Mouse (Mus musculus) embryonic facial prominence, embryonic 15.5 days (tissue): Measurements from ENCODE around the gene Cpa1. TPM values are rescaled to one million over a fixed set of nuclear protein-coding genes. Genes with fewer than 3 reads are reported as not detected.

Source experiments
- ATAC-seq: fragments of 200-750 bp; cut with Nextera tagmentation; 2 replicates; pipeline ENCODE4 v1.8.0; 2017; ENCODE audit warnings: low read depth, moderate TSS enrichment; ENCODE audit not compliant: insufficient number of reproducible peaks, low FRiP score, low TSS enrichment
- H3K27ac ChIP-seq: fragments of 300-500 bp; sonication (generic); replicated peaks from 2 replicates; pipeline ENCODE4 v1.5.1; 2015; ENCODE audit warnings: mild to moderate bottlenecking, inconsistent platforms
- H3K27me3 ChIP-seq: fragments of 300-500 bp; sonication (generic); 2 replicates; pipeline ENCODE4 v1.6.1; 2015; ENCODE audit warnings: inconsistent platforms
- H3K36me3 ChIP-seq: fragments of 300-500 bp; sonication (generic); 2 replicates; pipeline ENCODE4 v1.6.1; 2015; ENCODE audit warnings: mild to moderate bottlenecking, inconsistent platforms
- H3K4me1 ChIP-seq: fragments of 300-500 bp; sonication (generic); 2 replicates; pipeline ENCODE4 v1.6.1; 2015; ENCODE audit warnings: inconsistent platforms
- H3K4me2 ChIP-seq: fragments of 300-500 bp; sonication (generic); replicated peaks from 2 replicates; pipeline ENCODE4 v1.6.1; 2015; ENCODE audit warnings: mild to moderate bottlenecking, inconsistent platforms
- H3K4me3 ChIP-seq: fragments of 300-500 bp; sonication (generic); replicated peaks from 2 replicates; pipeline ENCODE4 v1.5.1; 2015; ENCODE audit warnings: mild to moderate bottlenecking, inconsistent platforms
- H3K9ac ChIP-seq: fragments of 300-500 bp; sonication (generic); 2 replicates; pipeline ENCODE4 v1.6.1; 2015; ENCODE audit warnings: inconsistent platforms
- H3K9me3 ChIP-seq: fragments of 300-500 bp; sonication (generic); replicated peaks from 2 replicates; pipeline ENCODE4 v1.6.1; 2016; ENCODE audit warnings: inconsistent platforms
- WGBS: fragments of 180-500 bp; shearing (Covaris S2); methylation state at CpG from one replicate; pipeline ENCODE4 v1.1.7; 2015; 5-methylcytosine and 5-hydroxymethylcytosine counted together
- polyA plus RNA-seq: library from polyadenylated mRNA; unstranded; fragments of >200 nt; fragmentation: Nextera tagmentation; extraction: Ambion mirVana; gene quantifications from 2 replicates; pipeline ENCODE4 v1.2.1, GENCODE M21; 2015

Cpa1 gene
- 0.98 and 1.2 TPM in 2 replicates for polyA plus RNA-seq

- 78% methylated on average over 5 of the region's 5 CpGs for WGBS
- no peak within 1 kb of the TSS for H3K4me2 ChIP-seq
- H3K27ac ChIP-seq, result no peak within 1 kb of the TSS
- no peaks in the 10 kb centered on the region for H3K9me3 ChIP-seq
- no peaks in the 10 kb centered on the region for H3K36me3 ChIP-seq
- H3K4me1 ChIP-seq, result peaks cover 29% of the 10 kb centered on the region
- H3K4me3 ChIP-seq, result no peak within 1 kb of the TSS
- no peaks in the 10 kb centered on the region for H3K27me3 ChIP-seq
- no peak for ATAC-seq
- H3K9ac ChIP-seq, result no peak within 1 kb of the TSS
Observed at GRCm38 (mm10) chr6:30638674-30639268, at the start of gene Cpa1. Gene Cpa1 (plus strand): TSS chr6:30639218.

DNA sequence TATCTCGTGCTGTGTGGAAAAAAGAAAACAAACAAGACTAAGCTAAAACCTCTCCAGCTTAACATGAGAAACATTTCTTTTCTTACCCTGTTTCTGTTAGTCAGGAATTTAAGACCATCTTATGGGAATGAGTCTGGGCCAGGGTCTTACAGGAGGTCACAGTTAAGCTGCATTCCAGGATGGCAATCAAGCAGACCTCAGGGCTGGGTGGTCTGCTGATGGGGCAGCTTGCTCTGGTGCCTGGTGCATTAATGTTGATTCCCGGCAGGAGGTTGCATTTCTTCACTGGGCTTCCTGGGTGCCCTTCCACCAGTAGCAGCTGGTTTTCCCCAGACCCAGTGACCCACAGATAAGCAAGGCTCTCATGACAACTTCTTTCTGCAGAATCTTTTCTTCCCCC is 49.2 kb upstream of the Cpa1 start:
- ATAC-seq, result no peak
- H3K27ac ChIP-seq, result no peak overlapping the region

GRCm38 (mm10) chr6:30591851-30592404 is 47.1 kb upstream of the Cpa1 start:
- no peaks in the 10 kb centered on the region for H3K4me1 ChIP-seq
- no peak for ATAC-seq
- no peak overlapping the region for H3K4me3 ChIP-seq
- no peak overlapping the region for H3K9ac ChIP-seq
- H3K4me2 ChIP-seq, result no peak overlapping the region
- no peaks in the 10 kb centered on the region for H3K27me3 ChIP-seq
- WGBS, result 47% methylated on average over 5 of the region's 5 CpGs
- no peaks in the 10 kb centered on the region for H3K9me3 ChIP-seq
- no peaks in the 10 kb centered on the region for H3K36me3 ChIP-seq
- H3K27ac ChIP-seq, result no peak overlapping the region

More for the DNA sequence above, 49.2 kb upstream of the Cpa1 start:
- H3K4me3 ChIP-seq, result no peak overlapping the region
- no peaks in the 10 kb centered on the region for H3K4me1 ChIP-seq
- H3K4me2 ChIP-seq, result no peak overlapping the region
- H3K9ac ChIP-seq, result no peak overlapping the region
- no peaks in the 10 kb centered on the region for H3K27me3 ChIP-seq
- WGBS, result 23% methylated on average over 2 of the region's 2 CpGs
- no peaks in the 10 kb centered on the region for H3K36me3 ChIP-seq
- no peaks in the 10 kb centered on the region for H3K9me3 ChIP-seq

DNA sequence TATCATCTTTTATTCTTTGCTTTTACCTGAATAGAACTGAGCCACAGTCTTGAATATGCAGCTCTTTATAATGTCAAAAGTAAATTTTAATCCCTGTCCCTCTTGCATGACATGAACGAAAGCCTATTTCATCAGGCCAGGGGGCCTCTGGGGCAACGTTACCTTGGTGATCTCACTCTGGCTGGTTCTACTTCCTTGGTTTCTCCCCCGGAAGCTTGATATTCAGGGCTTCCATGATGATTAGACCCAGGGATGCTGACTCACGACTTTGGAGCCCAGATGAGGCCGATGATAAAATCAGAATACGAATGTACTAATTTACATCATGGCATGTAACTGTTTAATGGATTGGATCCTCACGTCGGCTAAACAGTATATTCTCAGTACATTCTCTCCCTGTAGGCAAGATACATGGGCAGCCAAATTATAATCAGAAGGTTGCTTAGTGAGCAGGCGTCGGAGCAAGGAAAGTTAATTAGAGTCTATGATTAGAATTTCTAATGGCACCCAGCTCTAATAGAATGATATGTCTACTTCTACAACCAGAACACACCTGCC is 46.5 kb upstream of the Cpa1 start:
- no peaks in the 10 kb centered on the region for H3K9me3 ChIP-seq
- no peaks in the 10 kb centered on the region for H3K36me3 ChIP-seq
- H3K9ac ChIP-seq, result no peak overlapping the region
- H3K4me3 ChIP-seq, result no peak overlapping the region
- ATAC-seq, result no peak
- no peak overlapping the region for H3K27ac ChIP-seq
- no peak overlapping the region for H3K4me2 ChIP-seq
- H3K4me1 ChIP-seq, result no peaks in the 10 kb centered on the region
- WGBS, result 63% methylated on average over 10 of the region's 10 CpGs
- H3K27me3 ChIP-seq, result no peaks in the 10 kb centered on the region

GRCm38 (mm10) chr6:30594364-30594763 is 44.7 kb upstream of the Cpa1 start:
- no peak for ATAC-seq
- Histone ChIP-seq H3K27ac (no peak overlapping the region), H3K27me3 (no peaks in the 10 kb centered on the region), H3K4me3 (no peak overlapping the region), H3K9ac (no peak overlapping the region), H3K4me1 (no peaks in the 10 kb centered on the region), H3K4me2 (no peak overlapping the region), H3K36me3 (no peaks in the 10 kb centered on the region), H3K9me3 (no peaks in the 10 kb centered on the region)
- WGBS, result 74% methylated on average over 7 of the region's 7 CpGs

- no peak for ATAC-seq
Observed at GRCm38 (mm10) chr6:30596230-30596898, 42.7 kb upstream of the Cpa1 start.

GRCm38 (mm10) chr6:30600033-30600432 is 39.0 kb upstream of the Cpa1 start:
- ATAC-seq, result no peak

More at GRCm38 (mm10) chr6:30596230-30596898, 42.7 kb upstream of the Cpa1 start:
- Histone ChIP-seq H3K36me3 (no peaks in the 10 kb centered on the region), H3K27ac (no peak overlapping the region), H3K9me3 (no peaks in the 10 kb centered on the region), H3K9ac (no peak overlapping the region), H3K4me1 (no peaks in the 10 kb centered on the region), H3K4me3 (no peak overlapping the region), H3K4me2 (no peak overlapping the region), H3K27me3 (no peaks in the 10 kb centered on the region)
- 80% methylated on average over 8 of the region's 8 CpGs for WGBS

GRCm38 (mm10) chr6:30600995-30601394 is 38.0 kb upstream of the Cpa1 start:
- no peak overlapping the region for H3K27ac ChIP-seq
- 73% methylated on average over 1 of the region's 1 CpGs for WGBS
- ATAC-seq, result no peak

More at GRCm38 (mm10) chr6:30600033-30600432, 39.0 kb upstream of the Cpa1 start:
- Histone ChIP-seq H3K9me3 (no peaks in the 10 kb centered on the region), H3K27ac (no peak overlapping the region), H3K4me3 (no peak overlapping the region), H3K4me2 (no peak overlapping the region), H3K27me3 (no peaks in the 10 kb centered on the region), H3K9ac (no peak overlapping the region), H3K4me1 (no peaks in the 10 kb centered on the region), H3K36me3 (no peaks in the 10 kb centered on the region)
- 68% methylated on average over 3 of the region's 3 CpGs for WGBS

DNA sequence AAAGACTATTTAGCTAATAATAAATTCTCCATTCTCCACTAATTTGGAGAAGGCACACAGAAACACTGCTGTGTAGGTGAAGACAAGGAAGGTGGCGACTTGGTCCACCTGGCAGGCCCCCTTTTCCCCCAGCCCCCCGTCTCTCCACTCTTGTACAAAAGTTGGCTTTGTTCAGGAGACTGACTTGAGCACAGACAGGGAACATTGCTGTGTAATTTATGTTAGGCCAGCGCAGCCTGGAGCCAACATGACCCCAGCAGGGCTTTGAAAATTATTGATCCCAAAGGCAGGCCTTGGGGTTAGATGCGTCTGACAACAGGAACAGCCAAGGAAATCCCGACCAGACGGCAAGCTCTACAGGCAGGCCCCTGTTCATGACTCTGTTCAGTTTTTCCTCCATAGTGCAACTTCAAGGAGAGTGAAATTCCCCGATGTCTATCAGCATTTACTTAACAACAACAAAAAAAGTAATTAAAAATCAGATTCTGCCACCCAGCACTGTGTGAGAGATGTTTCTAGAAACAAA is 34.6 kb upstream of the Cpa1 start:
- ATAC-seq, result no peak
- H3K4me2 ChIP-seq, result no peak overlapping the region
- H3K36me3 ChIP-seq, result no peaks in the 10 kb centered on the region
- no peak overlapping the region for H3K9ac ChIP-seq
- H3K4me3 ChIP-seq, result no peak overlapping the region
- no peaks in the 10 kb centered on the region for H3K9me3 ChIP-seq
- H3K4me1 ChIP-seq, result no peaks in the 10 kb centered on the region
- WGBS, result 53% methylated on average over 7 of the region's 7 CpGs
- no peaks in the 10 kb centered on the region for H3K27me3 ChIP-seq
- H3K27ac ChIP-seq, result no peak overlapping the region

More at GRCm38 (mm10) chr6:30600995-30601394, 38.0 kb upstream of the Cpa1 start:
- Histone ChIP-seq H3K36me3 (no peaks in the 10 kb centered on the region), H3K4me3 (no peak overlapping the region), H3K27me3 (no peaks in the 10 kb centered on the region), H3K4me1 (no peaks in the 10 kb centered on the region), H3K9me3 (no peaks in the 10 kb centered on the region), H3K9ac (no peak overlapping the region), H3K4me2 (no peak overlapping the region)

DNA sequence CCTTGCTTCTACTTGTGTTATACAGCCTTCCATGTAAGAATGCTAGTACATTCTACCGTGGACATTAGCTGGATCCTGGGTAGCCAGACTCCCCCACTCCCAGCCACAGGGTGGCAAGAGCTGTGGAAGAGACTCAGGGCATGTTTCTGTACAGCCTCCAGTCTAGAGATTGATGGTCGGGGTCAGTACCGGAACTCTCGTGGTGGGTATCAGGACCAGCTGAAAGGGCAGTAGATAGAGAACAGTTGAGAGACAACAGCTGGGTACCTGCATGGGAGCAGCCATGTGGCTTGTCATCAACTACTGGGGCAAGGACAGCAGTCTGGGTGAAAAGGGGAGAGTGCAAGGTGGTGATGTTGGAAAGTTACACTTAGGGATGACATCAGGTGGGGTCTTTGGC is 33.9 kb upstream of the Cpa1 start:
- ATAC-seq, result no peak
- Histone ChIP-seq H3K4me1 (no peaks in the 10 kb centered on the region), H3K4me3 (no peak overlapping the region), H3K9me3 (no peaks in the 10 kb centered on the region), H3K9ac (no peak overlapping the region), H3K36me3 (no peaks in the 10 kb centered on the region), H3K27me3 (no peaks in the 10 kb centered on the region), H3K4me2 (no peak overlapping the region), H3K27ac (no peak overlapping the region)
- WGBS, result 91% methylated on average over 4 of the region's 4 CpGs

GRCm38 (mm10) chr6:30605672-30606071 is 33.3 kb upstream of the Cpa1 start:
- WGBS, result 56% methylated on average over 5 of the region's 5 CpGs
- no peak overlapping the region for H3K4me2 ChIP-seq
- H3K9ac ChIP-seq, result no peak overlapping the region
- no peak for ATAC-seq
- no peaks in the 10 kb centered on the region for H3K36me3 ChIP-seq
- H3K27me3 ChIP-seq, result no peaks in the 10 kb centered on the region
- no peak overlapping the region for H3K4me3 ChIP-seq
- no peaks in the 10 kb centered on the region for H3K4me1 ChIP-seq
- H3K9me3 ChIP-seq, result no peaks in the 10 kb centered on the region
- H3K27ac ChIP-seq, result no peak overlapping the region
